Mouse (Mus musculus) heart, embryonic 13.5 days (tissue): Measurements from ENCODE around the gene Hdac7. TPM values are rescaled to one million over a fixed set of nuclear protein-coding genes. Genes with fewer than 3 reads are reported as not detected.

ENCODE experiments used
- polyA plus RNA-seq: library from polyadenylated mRNA; unstranded; fragments of >200 nt; fragmentation: Nextera tagmentation; extraction: Ambion mirVana; gene quantifications from 2 replicates; pipeline ENCODE4 v1.2.1, GENCODE M21; 2015

Hdac7 gene
- polyA plus RNA-seq, 1 experiment from 2014 or later = 23.4 TPM

Other genes with a start within 250 kb of the Hdac7 start
- 17.9 and 18.5 TPM in 2 replicates for gene Rpap3, start 138.7 kb downstream of the Hdac7 start, polyA plus RNA-seq
- 0.23 and 0.45 TPM in 2 replicates for gene Endou, start 113.2 kb downstream of the Hdac7 start, polyA plus RNA-seq
- gene Rapgef3, start 76.5 kb downstream of the Hdac7 start, polyA plus RNA-seq = 22.1 and 25.4 TPM in 2 replicates
- gene Slc48a1, start 66.0 kb downstream of the Hdac7 start, polyA plus RNA-seq = 70.2 and 70.8 TPM in 2 replicates
- gene Vdr, start 66.1 kb upstream of the Hdac7 start, polyA plus RNA-seq = 1.1 TPM in 2 replicates
- 29.6 and 36.5 TPM in 2 replicates for gene Tmem106c, start 119.7 kb upstream of the Hdac7 start, polyA plus RNA-seq
- gene Col2a1, start 160.2 kb upstream of the Hdac7 start, polyA plus RNA-seq = 26.1 and 27.8 TPM in 2 replicates
- gene Pfkm, start 248.1 kb upstream of the Hdac7 start, polyA plus RNA-seq = 86.7 and 90.4 TPM in 2 replicates
- gene Senp1, start 249.2 kb upstream of the Hdac7 start, polyA plus RNA-seq = 18.2 and 19.6 TPM in 2 replicates